Mouse (Mus musculus) urinary bladder, postnatal 4 days (tissue): ENCODE results near the gene Nucks1.

Experiments
- DNase-seq, 2 experiments: peaks; one replicate each; pipeline ENCODE4 v3.0.0; 2021 to 2022; ENCODE audit warnings: low spot score in 2 of 2

The Nucks1 gene

GRCm38 (mm10) chr1:131919052-131919451 is 8.7 kb downstream of the Nucks1 start:
- no peak for DNase-seq

GRCm38 (mm10) chr1:131922100-131922499 is 11.8 kb downstream of the Nucks1 start:
- no peak for DNase-seq

- no peak for DNase-seq
These were observed 23.1 kb downstream of the Nucks1 start for GRCm38 (mm10) chr1:131933471-131933870.

GRCm38 (mm10) chr1:131937659-131938305 is 27.4 kb downstream of the Nucks1 start:
- DNase-seq = peak in 1 of 2 experiments; percentile 40

- DNase-seq = peak in 1 of 2 experiments; percentile 48
These were observed 28.5 kb downstream of the Nucks1 start for GRCm38 (mm10) chr1:131938811-131939210.

- DNase-seq = no peak
These were observed 30.4 kb downstream of the Nucks1 start for GRCm38 (mm10) chr1:131940711-131941244.

GRCm38 (mm10) chr1:131941501-131941900 is 31.2 kb downstream of the Nucks1 start:
- no peak for DNase-seq

- no peak for DNase-seq
These were observed 32.6 kb downstream of the Nucks1 start for GRCm38 (mm10) chr1:131942621-131943590.

GRCm38 (mm10) chr1:131945674-131946440 is 35.5 kb downstream of the Nucks1 start:
- no peak for DNase-seq

GRCm38 (mm10) chr1:131946462-131947215 is 36.3 kb downstream of the Nucks1 start:
- DNase-seq = no peak

GRCm38 (mm10) chr1:131947997-131948525 is 37.7 kb downstream of the Nucks1 start:
- DNase-seq = no peak

- DNase-seq = no peak
These were observed 44.0 kb downstream of the Nucks1 start for GRCm38 (mm10) chr1:131954242-131954865.

- no peak for DNase-seq
These were observed 44.9 kb downstream of the Nucks1 start for GRCm38 (mm10) chr1:131955131-131955757.

GRCm38 (mm10) chr1:131957416-131957815 is 47.1 kb downstream of the Nucks1 start:
- DNase-seq = no peak

- DNase-seq = no peak
These were observed 50.7 kb downstream of the Nucks1 start for GRCm38 (mm10) chr1:131961004-131961403.

GRCm38 (mm10) chr1:131962606-131963084 is 52.3 kb downstream of the Nucks1 start, which contains the start of gene Slc45a3:
TSS of gene Slc45a3 (plus strand) at chr1:131962967.
- DNase-seq = no peak

- DNase-seq = no peak
These were observed 53.0 kb downstream of the Nucks1 start for GRCm38 (mm10) chr1:131963085-131963951.

GRCm38 (mm10) chr1:131964100-131964499 is 53.8 kb downstream of the Nucks1 start:
- no peak for DNase-seq

- DNase-seq = no peak
These were observed 54.2 kb downstream of the Nucks1 start for GRCm38 (mm10) chr1:131964580-131964979.
